Mouse (Mus musculus): ENCODE results near the gene Arfgap2.

DNA sequence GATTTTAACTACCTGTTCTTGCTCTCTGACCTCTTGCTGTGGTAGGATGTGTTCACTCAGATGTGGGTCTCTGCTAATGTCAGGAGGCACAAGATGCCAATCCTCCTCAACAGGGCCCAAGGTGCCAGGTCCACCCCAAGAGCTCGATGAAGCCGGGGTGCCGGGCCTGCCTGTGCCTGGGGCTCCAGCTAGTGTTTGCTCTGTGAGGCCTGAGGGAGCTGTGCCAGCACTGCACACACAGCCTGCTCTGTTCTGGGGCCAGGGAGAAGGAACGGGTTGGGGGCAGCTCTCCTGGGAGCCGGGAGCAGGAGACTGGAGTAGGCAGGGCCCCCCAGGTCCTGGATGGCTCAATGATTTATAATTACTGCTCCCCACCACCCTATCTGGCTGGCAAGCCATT, 6.7 kb upstream of the Arfgap2 start:
- TF ChIP-seq TCF12 (IDR thresholded peaks at IDR 0.05; ENCODE audit: insufficient read depth, poor library complexity, severe bottlenecking) (no peak), POLR2A (IDR thresholded peaks at IDR 0.05; ENCODE audit: insufficient read length, low read depth) (no peak), CEBPB (IDR thresholded peaks at IDR 0.05; ENCODE audit: insufficient read depth, poor library complexity, severe bottlenecking) (no peak), E2F4 (IDR thresholded peaks at IDR 0.05; ENCODE audit: insufficient read depth) (no peak), POLR2AphosphoS2 (IDR thresholded peaks at IDR 0.05; ENCODE audit: insufficient read length, low read depth) (no peak), TCF3 (IDR thresholded peaks at IDR 0.05; ENCODE audit: insufficient read length, low read depth) (no peak), USF1 (IDR thresholded peaks at IDR 0.05; ENCODE audit: low read depth) (no peak), MYOD1 (IDR thresholded peaks at IDR 0.05; ENCODE audit: control insufficient read depth in 1 of 3, insufficient read length in 2 of 3, low read depth in 2 of 3) (no peak), MAX (IDR thresholded peaks at IDR 0.05; ENCODE audit: low read depth) (no peak), REST (IDR thresholded peaks at IDR 0.05; ENCODE audit: insufficient read depth, insufficient read length) (no peak), SRF (IDR thresholded peaks at IDR 0.05; ENCODE audit: control insufficient read depth, insufficient read length, low read depth) (no peak), MYOG (IDR thresholded peaks at IDR 0.05; ENCODE audit: control insufficient read depth in 1 of 3, insufficient read depth in 1 of 3, insufficient read length in 2 of 3, low read depth in 2 of 3) (no peak)
